Mouse (Mus musculus) stomach, embryonic 14.5 days (tissue): ENCODE data around the gene Ppp1r9a. TPM values are rescaled to one million over a fixed set of nuclear protein-coding genes. Genes with fewer than 3 reads are reported as not detected.

Source experiments
- ATAC-seq: fragments of 200-750 bp; cut with Nextera tagmentation; 2 replicates; pipeline ENCODE4 v1.8.0; 2017; ENCODE audit warnings: low read depth, moderate TSS enrichment; ENCODE audit not compliant: insufficient number of reproducible peaks, insufficient read depth, low FRiP score
- H3K27ac ChIP-seq: fragments of 300-500 bp; sonication (generic); 2 replicates; pipeline ENCODE4 v1.5.1; 2014; ENCODE audit warnings: mild to moderate bottlenecking, low read length, moderate library complexity, mixed read lengths
- H3K27me3 ChIP-seq: fragments of 300-500 bp; sonication (generic); 2 replicates; pipeline ENCODE4 v1.6.1; 2014; ENCODE audit warnings: low read length, control low read depth, mixed read lengths; ENCODE audit not compliant: control insufficient read depth, insufficient read depth
- H3K36me3 ChIP-seq: fragments of 300-500 bp; sonication (generic); 2 replicates; pipeline ENCODE4 v1.6.1; 2014; ENCODE audit warnings: mild to moderate bottlenecking, control low read depth, low read length, moderate library complexity, mixed read lengths; ENCODE audit not compliant: control insufficient read depth, insufficient read depth
- H3K4me1 ChIP-seq: fragments of 300-500 bp; sonication (generic); 2 replicates; pipeline ENCODE4 v1.6.1; 2014; ENCODE audit warnings: low read length, control low read depth, mixed read lengths; ENCODE audit not compliant: control insufficient read depth, insufficient read depth
- H3K4me2 ChIP-seq: fragments of 300-500 bp; sonication (generic); replicated peaks from 2 replicates; pipeline ENCODE4 v1.6.1; 2014; ENCODE audit warnings: low read depth, low read length, control low read depth
- H3K4me3 ChIP-seq: fragments of 300-500 bp; sonication (generic); 2 replicates; pipeline ENCODE4 v1.5.1; 2014; ENCODE audit warnings: low read depth, low read length, control low read depth
- H3K9ac ChIP-seq: fragments of 300-500 bp; sonication (generic); replicated peaks from 2 replicates; pipeline ENCODE4 v1.6.1; 2014; ENCODE audit warnings: low read depth, mild to moderate bottlenecking, control low read depth, low read length, moderate library complexity, mixed read lengths
- H3K9me3 ChIP-seq: fragments of 300-500 bp; sonication (generic); 2 replicates; pipeline ENCODE4 v1.6.1; 2016; ENCODE audit warnings: low read depth, low read length, control low read depth; ENCODE audit not compliant: control insufficient read depth
- WGBS: fragments of 180-500 bp; shearing (Covaris S2); extraction: QIAGEN DNeasy Blood & Tissue Kit; methylation state at CpG from one replicate; pipeline ENCODE4 v1.1.7; 2014; 5-methylcytosine and 5-hydroxymethylcytosine counted together
- polyA plus RNA-seq: library from polyadenylated mRNA; unstranded; fragments of >200 nt; fragmentation: Nextera tagmentation; extraction: Ambion mirVana; gene quantifications from 2 replicates; pipeline ENCODE4 v1.2.1, GENCODE M21; 2014

Gene Ppp1r9a
- polyA plus RNA-seq, 1 experiment from 2014 or later = 36.3 TPM

DNA sequence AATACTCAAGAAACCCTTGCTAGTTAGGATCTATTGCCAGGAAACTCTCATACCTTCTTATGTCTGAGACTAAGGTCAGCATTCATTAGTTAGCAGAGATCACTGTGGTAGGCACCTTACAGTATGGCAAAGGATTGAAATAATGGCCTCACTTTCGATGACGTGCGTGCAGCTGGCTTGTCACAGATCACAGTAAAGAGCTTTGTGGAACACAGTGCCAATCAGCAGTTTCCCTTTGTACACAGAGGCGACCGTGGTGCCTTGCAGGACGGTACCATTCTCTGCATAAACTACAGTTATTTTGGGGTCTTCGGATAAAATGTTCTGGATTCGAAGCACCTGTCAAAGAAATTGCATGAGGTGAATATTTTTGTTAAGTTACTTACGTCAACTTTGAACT is 265.4 kb downstream of the Ppp1r9a start:
- 91% methylated on average over 9 of the region's 9 CpGs for WGBS
- Histone ChIP-seq H3K36me3 (no peaks in the 10 kb centered on the region), H3K27me3 (no peaks in the 10 kb centered on the region), H3K4me1 (no peaks in the 10 kb centered on the region), H3K9me3 (no peaks in the 10 kb centered on the region), H3K27ac (no peak overlapping the region), H3K4me3 (no peak overlapping the region), H3K9ac (no peak overlapping the region), H3K4me2 (no peak overlapping the region)
- ATAC-seq = no peak

DNA sequence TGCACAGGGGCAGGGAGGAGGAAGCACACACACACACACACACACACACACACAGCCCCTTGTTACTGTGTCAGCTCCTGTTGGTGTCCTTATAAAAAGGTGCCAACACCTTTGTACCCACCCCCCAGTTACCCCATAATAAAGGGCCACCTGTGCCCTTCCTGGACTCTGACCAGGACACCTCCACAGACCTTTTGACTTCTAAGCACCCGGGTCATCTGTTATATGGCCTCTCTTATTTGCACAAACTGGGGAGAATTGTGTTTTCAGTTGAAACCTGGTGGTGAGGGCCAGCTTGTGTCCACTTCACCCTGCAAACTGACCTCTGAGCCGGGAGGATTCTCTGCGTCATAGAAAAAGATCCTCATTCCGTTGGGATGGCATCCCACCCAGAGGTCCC is 268.7 kb downstream of the Ppp1r9a start:
- no peak overlapping the region for H3K27ac ChIP-seq
- H3K9me3 ChIP-seq = no peaks in the 10 kb centered on the region
- no peak overlapping the region for H3K4me2 ChIP-seq
- H3K9ac ChIP-seq = no peak overlapping the region
- no peaks in the 10 kb centered on the region for H3K36me3 ChIP-seq
- no peaks in the 10 kb centered on the region for H3K27me3 ChIP-seq
- no peak overlapping the region for H3K4me3 ChIP-seq
- ATAC-seq = no peak
- WGBS = 74% methylated on average over 4 of the region's 4 CpGs
- H3K4me1 ChIP-seq = no peaks in the 10 kb centered on the region

DNA sequence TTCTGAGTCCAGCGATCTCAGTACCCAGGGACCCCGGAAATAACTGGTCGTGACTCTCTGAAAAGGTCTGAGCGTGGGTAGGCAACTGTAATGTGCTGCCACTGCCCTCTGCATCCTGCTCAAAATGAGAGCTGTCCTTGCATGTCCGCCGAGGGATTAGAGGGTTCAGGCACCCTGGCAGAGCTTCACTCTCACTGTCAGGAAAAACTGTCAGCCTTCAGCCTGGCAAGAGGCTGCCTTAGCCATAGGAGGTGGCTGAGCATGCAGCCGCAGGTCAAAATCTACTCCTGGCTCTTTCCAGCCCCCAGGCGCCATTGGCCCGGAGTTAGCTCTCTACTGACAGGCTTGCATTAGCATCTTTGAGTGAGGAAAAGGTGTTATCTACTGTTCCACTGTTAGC is 269.9 kb downstream of the Ppp1r9a start:
- WGBS = 58% methylated on average over 9 of the region's 9 CpGs
- Histone ChIP-seq H3K36me3 (no peaks in the 10 kb centered on the region), H3K27ac (no peak overlapping the region), H3K4me3 (no peak overlapping the region), H3K4me2 (no peak overlapping the region), H3K4me1 (no peaks in the 10 kb centered on the region), H3K9me3 (no peaks in the 10 kb centered on the region), H3K9ac (no peak overlapping the region), H3K27me3 (no peaks in the 10 kb centered on the region)
- ATAC-seq = no peak

DNA sequence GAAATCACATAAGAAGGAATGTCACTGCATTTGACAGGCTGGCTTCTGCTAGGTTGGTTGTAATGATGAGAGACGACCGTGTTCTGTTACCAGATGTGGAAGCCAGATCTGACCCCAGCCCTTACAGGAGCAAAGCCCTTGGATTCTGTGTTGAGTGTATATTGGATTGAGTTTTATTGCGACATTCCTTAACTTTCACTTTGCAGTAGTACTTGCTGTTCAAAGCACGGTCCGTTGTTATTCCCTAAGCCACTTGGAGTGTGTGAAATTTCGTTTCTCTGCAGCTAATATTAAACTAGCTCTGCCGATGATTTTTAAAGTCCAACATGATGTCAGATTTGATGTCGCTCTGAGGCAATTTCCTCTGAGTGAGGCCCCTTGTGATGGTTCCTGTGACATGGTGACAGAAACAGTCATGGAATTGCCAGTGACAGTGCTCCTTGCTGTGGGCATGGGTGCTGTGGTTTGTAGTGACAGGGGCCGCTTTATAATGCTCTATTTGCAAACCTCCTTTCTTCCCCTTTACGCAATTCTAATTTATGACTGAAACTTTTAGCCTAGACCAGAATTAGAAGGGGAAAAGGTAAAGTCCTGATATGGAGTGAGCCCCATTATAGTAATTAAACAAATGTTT is 271.6 kb downstream of the Ppp1r9a start:
- Histone ChIP-seq H3K9ac (no peak overlapping the region), H3K27ac (no peak overlapping the region), H3K27me3 (no peaks in the 10 kb centered on the region), H3K9me3 (no peaks in the 10 kb centered on the region), H3K4me1 (0 out of 2 replicates have a peak, but pooled peaks cover 4% of the 10 kb centered on the region), H3K4me3 (no peak overlapping the region), H3K36me3 (no peaks in the 10 kb centered on the region), H3K4me2 (no peak overlapping the region)
- 90% methylated on average over 10 of the region's 10 CpGs for WGBS
- ATAC-seq = no peak

DNA sequence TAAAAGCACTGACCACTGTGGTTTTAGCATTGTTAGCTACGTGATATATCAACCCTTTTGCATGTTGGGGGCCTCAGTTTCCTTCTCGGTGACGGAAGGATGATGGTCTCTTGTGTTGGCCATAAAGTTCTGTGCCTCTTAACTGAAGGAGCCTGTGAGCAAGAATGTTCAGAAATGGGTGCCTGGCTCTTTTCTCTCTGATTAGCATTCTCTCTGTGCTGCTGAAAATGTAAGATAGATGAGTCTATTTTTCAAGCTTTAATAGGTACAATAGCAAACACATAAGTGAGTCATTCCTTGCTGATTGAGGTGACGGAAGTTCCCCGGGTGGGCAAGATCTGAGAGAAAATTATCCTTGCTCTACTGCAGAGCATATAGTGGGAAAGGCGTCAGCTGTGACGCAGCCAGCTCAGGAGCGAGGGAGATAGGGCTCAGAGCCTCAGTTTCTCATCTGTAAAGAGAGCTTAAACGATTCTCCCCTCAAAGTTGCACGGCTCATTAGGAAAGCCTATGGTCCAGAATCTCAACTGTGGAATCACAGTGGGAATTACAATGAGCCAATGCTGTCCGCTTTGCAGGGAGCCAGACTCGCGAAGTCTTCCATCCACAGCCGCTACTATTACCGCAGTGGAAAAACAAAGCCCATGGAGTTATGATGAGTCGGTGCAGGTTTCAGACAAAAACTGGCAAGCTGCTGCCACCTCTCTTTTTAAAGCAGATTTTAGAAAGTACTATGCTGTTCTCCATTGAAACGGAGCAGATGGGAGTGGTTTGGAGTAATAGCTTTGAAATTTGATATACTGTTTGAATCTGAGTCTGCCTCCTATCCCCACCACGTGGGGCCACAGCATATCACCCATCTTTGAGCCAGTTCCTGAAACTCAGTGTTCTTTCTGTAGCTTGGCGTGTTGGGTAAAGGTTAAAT is 275.5 kb downstream of the Ppp1r9a start:
- Histone ChIP-seq H3K4me2 (no peak overlapping the region; the same call in 1 of the 2 replicates), H3K36me3 (no peaks in the 10 kb centered on the region), H3K4me1 (0 out of 2 replicates have a peak, but pooled peaks cover 4% of the 10 kb centered on the region), H3K4me3 (no peak overlapping the region), H3K27ac (no peak overlapping the region), H3K9ac (no peak overlapping the region), H3K27me3 (no peaks in the 10 kb centered on the region), H3K9me3 (no peaks in the 10 kb centered on the region)
- 51% methylated on average over 19 of the region's 19 CpGs for WGBS
- no peak for ATAC-seq

DNA sequence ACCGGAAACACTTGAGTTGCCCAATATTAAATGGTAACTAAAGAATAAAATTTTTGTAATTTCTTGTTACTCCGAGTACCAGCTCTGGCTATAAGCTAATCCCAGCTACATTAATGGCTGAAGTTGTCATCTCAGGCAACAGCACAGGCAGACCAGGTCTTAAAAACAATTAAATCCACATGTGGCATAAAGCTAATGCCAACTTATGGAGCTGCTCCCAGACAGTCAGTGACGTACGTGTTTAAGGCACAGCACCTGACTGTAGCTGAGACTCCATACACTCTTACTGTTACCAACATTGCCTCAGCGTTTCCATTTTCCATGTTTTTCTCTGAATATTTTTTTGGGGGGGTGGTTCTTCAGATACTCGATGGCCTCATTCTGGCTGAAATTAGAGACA is 276.5 kb downstream of the Ppp1r9a start:
- Histone ChIP-seq H3K9me3 (no peaks in the 10 kb centered on the region), H3K4me1 (0 out of 2 replicates have a peak, but pooled peaks cover 4% of the 10 kb centered on the region), H3K4me2 (no peak overlapping the region), H3K27ac (no peak overlapping the region), H3K27me3 (no peaks in the 10 kb centered on the region), H3K9ac (no peak overlapping the region), H3K36me3 (no peaks in the 10 kb centered on the region), H3K4me3 (no peak overlapping the region)
- ATAC-seq = no peak
- WGBS = 91% methylated on average over 6 of the region's 6 CpGs

DNA sequence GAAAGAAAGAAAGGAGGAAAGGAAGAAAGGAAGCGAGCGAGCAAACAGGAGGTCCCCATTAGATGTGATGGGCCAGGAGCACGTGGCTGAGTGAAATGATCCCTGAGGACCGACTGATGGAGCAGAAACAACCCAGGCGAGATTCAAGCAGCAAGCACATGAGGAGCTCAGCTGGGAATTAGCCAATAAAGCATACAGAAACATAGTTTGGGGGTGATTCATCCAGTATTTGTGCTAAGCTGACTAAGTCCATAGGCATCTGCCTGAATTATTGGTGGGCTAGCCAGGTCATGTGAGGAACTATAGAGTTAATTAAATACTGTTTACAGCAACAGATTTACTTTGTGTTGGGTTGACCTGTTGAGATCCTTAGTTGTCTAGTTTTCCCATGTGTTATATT is 277.9 kb downstream of the Ppp1r9a start:
- H3K4me1 ChIP-seq = 0 out of 2 replicates have a peak, but pooled peaks cover 4% of the 10 kb centered on the region
- no peaks in the 10 kb centered on the region for H3K9me3 ChIP-seq
- no peak overlapping the region for H3K27ac ChIP-seq
- H3K36me3 ChIP-seq = no peaks in the 10 kb centered on the region
- H3K4me3 ChIP-seq = no peak overlapping the region
- H3K27me3 ChIP-seq = no peaks in the 10 kb centered on the region
- 70% methylated on average over 5 of the region's 5 CpGs for WGBS
- H3K9ac ChIP-seq = no peak overlapping the region
- ATAC-seq = no peak
- no peak overlapping the region for H3K4me2 ChIP-seq

DNA sequence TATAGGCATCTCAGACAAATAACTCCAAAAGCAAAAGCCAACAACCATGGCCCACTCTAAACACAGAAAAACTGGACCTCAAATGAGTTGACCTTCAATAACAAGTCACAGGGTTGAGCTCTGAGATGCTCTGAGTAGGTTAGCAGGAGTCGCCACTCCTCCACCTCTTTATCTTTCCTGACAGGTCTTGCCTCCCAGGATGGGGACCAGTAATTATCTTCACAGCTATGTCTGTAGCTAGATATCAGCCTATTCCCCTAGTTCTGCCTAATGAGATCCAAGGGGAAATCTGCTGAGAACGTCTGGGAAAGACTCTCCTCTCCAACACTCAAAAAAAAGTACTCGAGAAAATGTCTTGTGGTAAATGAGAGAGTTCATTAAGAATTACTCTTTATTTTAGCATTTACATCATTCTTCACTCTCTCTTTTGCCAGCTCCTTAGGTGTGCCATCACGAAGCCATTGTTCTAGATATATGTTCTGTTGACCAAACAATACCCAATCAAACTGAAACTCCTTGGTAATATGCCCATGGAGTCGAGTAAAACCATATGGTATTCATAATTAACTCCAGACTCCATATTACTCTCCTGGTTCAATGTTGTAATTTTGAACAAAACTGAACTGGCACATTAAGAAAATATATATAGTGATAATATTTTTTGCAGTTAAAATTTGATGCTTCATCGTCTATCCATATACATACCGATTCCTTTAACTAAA is 283.7 kb downstream of the Ppp1r9a start:
- H3K27ac ChIP-seq = no peak overlapping the region
- no peaks in the 10 kb centered on the region for H3K27me3 ChIP-seq
- no peaks in the 10 kb centered on the region for H3K4me1 ChIP-seq
- no peak overlapping the region for H3K4me2 ChIP-seq
- 80% methylated on average over 7 of the region's 7 CpGs for WGBS
- no peak overlapping the region for H3K9ac ChIP-seq
- no peaks in the 10 kb centered on the region for H3K36me3 ChIP-seq
- no peaks in the 10 kb centered on the region for H3K9me3 ChIP-seq
- no peak overlapping the region for H3K4me3 ChIP-seq
- no peak for ATAC-seq
